ENCODE assay signal across 8 mouse cellular contexts in genomic region chr14:25397751-25398150, GRCm38 (mm10).
DNase-seq lines count a peak whose midpoint lies in the region; ATAC-seq and TF ChIP-seq lines count a peak whose summit lies in the region.
"Had no signal": no experiment of that assay in that cellular context is flagged by ENCODE, and none has a peak within 500 bp of the region (broad histone marks: within the 10 kb centered on the region; RNA-seq: fewer than 3 reads in every experiment).

No protein-coding gene starts in this region.

- H3K9me3 ChIP-seq in forebrain, embryonic 11.5 days (ENCODE audit: control insufficient read depth, low read length), result no peaks in the 10 kb centered on the region
- H3K9me3 ChIP-seq in limb, embryonic 15.5 days, result no peaks in the 10 kb centered on the region

- H3K36me3 ChIP-seq in forebrain, embryonic 11.5 days (ENCODE audit: control insufficient read depth, insufficient read depth, low read length), result no peaks in the 10 kb centered on the region
- H3K36me3 ChIP-seq in limb, embryonic 15.5 days, result no peaks in the 10 kb centered on the region

- no peaks in the 10 kb centered on the region for H3K27me3 ChIP-seq in forebrain, embryonic 11.5 days (ENCODE audit: control insufficient read depth, insufficient read depth, low read length)
- H3K27me3 ChIP-seq in limb, embryonic 15.5 days, result no peaks in the 10 kb centered on the region

- H3K4me2 ChIP-seq in forebrain, embryonic 11.5 days (ENCODE audit: low read depth, low read length, severe bottlenecking), result peak overlapping the region; percentile 34; the same call in 1 of the 2 replicates
- H3K4me2 ChIP-seq in limb, embryonic 15.5 days, result no peak overlapping the region

- WGBS in forebrain, embryonic 11.5 days, result 2% methylated on average over 5 of the region's 5 CpGs
- WGBS in limb, embryonic 15.5 days, result 43% methylated on average over 5 of the region's 5 CpGs

- ATAC-seq in forebrain, embryonic 11.5 days (replicated peaks; ENCODE audit: low FRiP score), result peak; percentile 81
- no peak for ATAC-seq in limb, embryonic 15.5 days (ENCODE audit: insufficient number of reproducible peaks, low FRiP score, low TSS enrichment, low read depth)

- no peak for DNase-seq in layer of hippocampus, adult 2 months (ENCODE audit: low spot score in 2 of 2)
- no peak for DNase-seq in layer of hippocampus, postnatal 14 days (ENCODE audit: low spot score in 2 of 2)
- peak; percentile 81 for DNase-seq in forebrain, embryonic 11.5 days (ENCODE audit: low spot score)
- peak; percentile 83 for DNase-seq in retina, embryonic 14.5 days (ENCODE audit: low spot score)
- DNase-seq in c-Kit-positive CD71-positive TER-119-positive erythroid progenitor cells, embryonic 14.5 days (ENCODE audit: low spot score), result no peak
- DNase-seq in left cerebral cortex, adult 9 months (ENCODE audit: low spot score in 2 of 2), result no peak

- no peak overlapping the region for H3K4me3 ChIP-seq in layer of hippocampus, adult 2 months
- no peak overlapping the region for H3K4me3 ChIP-seq in forebrain, embryonic 11.5 days (ENCODE audit: low read depth, low read length)
- no peak overlapping the region for H3K4me3 ChIP-seq in limb, embryonic 15.5 days

- peaks cover 22% of the 10 kb centered on the region for H3K4me1 ChIP-seq in forebrain, embryonic 11.5 days (replicated peaks; ENCODE audit: control insufficient read depth, insufficient read depth, low read length)
- H3K4me1 ChIP-seq in limb, embryonic 15.5 days, result peaks cover 19% of the 10 kb centered on the region

- peak overlapping the region; percentile 44 for H3K9ac ChIP-seq in forebrain, embryonic 11.5 days (ENCODE audit: low read length)
- H3K9ac ChIP-seq in limb, embryonic 15.5 days, result no peak overlapping the region

- no peak for TF ChIP-seq CTCF in layer of hippocampus, adult 2 months (conservative IDR thresholded peaks at IDR 0.05)

- H3K27ac ChIP-seq in layer of hippocampus, adult 2 months, result 0 out of 2 replicates have a peak overlapping the region, but pooled peaks have one; percentile 36
- H3K27ac ChIP-seq in forebrain, embryonic 11.5 days (ENCODE audit: low read depth, low read length), result peak overlapping the region; percentile 93
- peak overlapping the region; percentile 28 for H3K27ac ChIP-seq in limb, embryonic 15.5 days
- H3K27ac ChIP-seq: macrophage had no signal

Comparison
In these comparisons a context has a peak if more than half of its experiments do, and no peak if none do; other contexts are left out.
1. DNase-seq: peak in forebrain, embryonic 11.5 days (single experiment) and retina, embryonic 14.5 days (single experiment); none in layer of hippocampus, adult 2 months (0 of 2), layer of hippocampus, postnatal 14 days (0 of 2), c-Kit-positive CD71-positive TER-119-positive erythroid progenitor cells, embryonic 14.5 days (single experiment) and left cerebral cortex, adult 9 months (0 of 2).
2. H3K27ac ChIP-seq: peak in every context shown above with its lines; median percentile 93 in forebrain, embryonic 11.5 days; 36 in layer of hippocampus, adult 2 months; 28 in limb, embryonic 15.5 days.